Mouse (Mus musculus) mouse embryonic stem cell (cell line): Measurements from ENCODE around the gene Tiam2.
"Not testable (repeated sequence)": the region's sequence is repeated elsewhere in the genome, so short reads cannot be mapped to it uniquely, and the experiment has no call there.

ENCODE experiments used
- in situ Hi-C, 2 experiments: fragments of 300-500 bp; cut with MboI; formaldehyde crosslinking; loops; 1 replicate in 1 of 2; 3 replicates in 1 of 2; pipeline ENCODE4 v1.14.3; 2019 to 2020; ENCODE audit warnings: low sequenced_read_pairs in 2 of 2, low pct_unique_long_range_greater_than_20kb in 1 of 2, mixed read lengths in 1 of 2; ENCODE audit not compliant: unreplicated experiment in 1 of 2

The Tiam2 gene

DNA sequence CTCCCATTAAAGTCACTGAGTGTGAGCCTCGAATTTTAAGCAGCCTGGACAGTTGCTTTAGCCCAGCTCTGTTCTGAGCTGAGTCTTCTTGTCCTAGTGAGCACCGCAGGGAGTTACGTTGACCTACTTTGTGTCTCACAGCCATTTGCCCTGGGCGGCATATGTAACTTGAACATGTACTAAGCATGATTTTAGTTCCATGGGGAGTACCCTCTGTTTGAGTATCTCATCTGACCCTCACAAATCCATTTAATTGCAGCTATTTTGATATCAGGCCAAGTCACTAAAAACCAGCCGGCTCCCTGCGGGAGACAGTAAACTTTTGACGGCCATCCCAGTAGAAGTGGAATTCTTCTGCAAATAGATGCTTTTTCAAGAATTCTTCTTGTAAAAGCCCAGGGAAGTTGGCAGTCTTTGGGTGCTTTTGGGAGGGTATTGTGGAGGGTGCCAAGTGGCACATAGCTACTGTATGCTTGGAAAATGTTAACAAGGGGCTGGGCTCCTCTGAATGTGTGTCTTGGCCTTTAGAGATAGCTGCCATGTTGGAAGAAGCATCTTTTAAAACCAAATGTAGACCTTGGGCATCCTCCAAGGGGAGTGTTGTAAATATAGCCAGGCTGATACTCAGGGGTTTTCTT is 10.6 kb downstream of the Tiam2 start:
- in situ Hi-C loops, result no loop called here

GRCm38 (mm10) chr17:3337525-3337888 is 11.1 kb downstream of the Tiam2 start:
- in situ Hi-C loops, result no loop called here

- in situ Hi-C loops, result no loop called here
Measured at GRCm38 (mm10) chr17:3338821-3339220, 12.4 kb downstream of the Tiam2 start.

- in situ Hi-C loops, result no loop called here
Measured at GRCm38 (mm10) chr17:3344872-3345271, 18.5 kb downstream of the Tiam2 start.

GRCm38 (mm10) chr17:3345276-3345885 is 19.0 kb downstream of the Tiam2 start:
- in situ Hi-C loops, result no loop called here

DNA sequence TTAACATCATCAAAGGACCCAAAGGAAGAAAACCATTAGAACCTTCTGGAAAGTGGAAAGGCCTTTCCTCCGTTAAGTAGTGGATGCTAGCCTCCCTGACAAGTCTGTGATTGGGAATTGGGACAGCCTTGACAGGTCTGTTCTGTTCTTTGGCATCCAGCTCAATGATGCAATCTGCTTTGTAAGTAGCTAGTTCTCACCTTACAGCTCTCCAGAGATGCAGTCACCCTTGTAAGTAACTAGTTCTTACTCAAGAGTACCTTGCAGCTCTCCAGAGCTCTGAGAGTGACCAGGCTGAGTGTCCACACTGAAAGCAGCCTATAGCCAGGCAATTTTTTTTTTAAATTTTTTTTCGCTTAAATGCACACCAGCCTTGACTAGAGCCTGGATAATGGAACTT is 21.4 kb downstream of the Tiam2 start:
- in situ Hi-C loops, result no loop called here

DNA sequence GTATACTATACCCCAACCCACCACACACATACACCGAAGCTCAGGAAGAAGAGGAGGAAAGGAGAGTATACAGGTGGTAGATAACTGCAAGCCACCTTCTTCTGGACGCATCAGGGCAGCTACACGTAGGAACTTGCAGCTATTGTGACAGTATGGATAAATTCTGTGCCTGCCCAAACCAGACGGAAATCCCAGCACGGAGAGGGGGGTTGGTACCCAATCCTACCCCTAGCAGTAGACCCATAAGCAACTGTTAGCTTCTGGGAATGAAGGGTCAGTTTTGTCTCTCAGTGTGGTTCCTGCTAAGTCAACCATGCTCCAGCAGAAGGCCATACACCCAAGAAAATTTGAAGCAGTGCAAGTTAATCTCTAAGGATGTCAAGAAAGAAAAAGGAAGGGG is 23.0 kb downstream of the Tiam2 start:
- in situ Hi-C loops, result no loop called here

- in situ Hi-C loops, result no loop called here
Measured at GRCm38 (mm10) chr17:3349939-3350338, 23.6 kb downstream of the Tiam2 start.

GRCm38 (mm10) chr17:3350405-3350804 is 24.0 kb downstream of the Tiam2 start:
- in situ Hi-C loops, result no loop called here

- in situ Hi-C loops, result no loop called here
Measured at GRCm38 (mm10) chr17:3351668-3352067, 25.3 kb downstream of the Tiam2 start.

GRCm38 (mm10) chr17:3353141-3353540 is 26.8 kb downstream of the Tiam2 start:
- in situ Hi-C loops, result not testable (repeated sequence)

- in situ Hi-C loops, result no loop called here
Measured at GRCm38 (mm10) chr17:3354856-3355255, 28.5 kb downstream of the Tiam2 start.

DNA sequence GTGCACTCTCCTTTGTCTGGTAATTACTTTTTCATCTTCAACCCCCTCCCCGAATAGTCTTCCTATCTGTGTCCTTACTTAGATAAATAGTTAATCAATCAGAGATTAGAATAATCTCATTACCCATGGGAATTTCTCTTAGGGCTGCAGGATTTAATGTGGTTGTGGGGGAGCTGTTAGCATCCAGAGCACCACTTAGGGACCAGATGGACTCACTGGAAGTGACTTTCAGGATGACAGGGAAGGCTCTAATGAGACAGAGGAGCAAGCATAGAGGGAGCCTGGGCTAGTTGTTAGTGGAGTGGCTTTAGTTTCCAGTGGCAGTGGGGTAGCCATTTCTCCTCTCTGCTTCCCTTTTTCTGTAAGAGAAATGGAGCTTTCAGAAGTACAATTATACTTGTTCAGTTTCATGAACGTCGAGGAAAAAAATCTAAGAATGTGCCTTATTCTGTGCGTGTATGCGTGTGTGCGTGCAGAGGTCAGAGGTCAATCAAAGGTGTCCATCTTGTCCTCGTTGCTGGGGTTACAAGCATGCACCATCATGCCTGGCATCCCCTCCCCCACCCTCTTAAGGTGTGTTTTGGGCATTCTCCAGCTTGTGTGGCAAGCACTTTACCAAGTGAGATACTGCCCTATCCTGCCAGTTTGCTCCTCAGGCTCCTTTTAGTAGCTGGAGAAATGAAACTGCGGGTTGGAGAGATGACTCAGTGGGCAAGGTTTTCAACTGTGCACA is 30.4 kb downstream of the Tiam2 start:
- in situ Hi-C loops, result no loop called here

DNA sequence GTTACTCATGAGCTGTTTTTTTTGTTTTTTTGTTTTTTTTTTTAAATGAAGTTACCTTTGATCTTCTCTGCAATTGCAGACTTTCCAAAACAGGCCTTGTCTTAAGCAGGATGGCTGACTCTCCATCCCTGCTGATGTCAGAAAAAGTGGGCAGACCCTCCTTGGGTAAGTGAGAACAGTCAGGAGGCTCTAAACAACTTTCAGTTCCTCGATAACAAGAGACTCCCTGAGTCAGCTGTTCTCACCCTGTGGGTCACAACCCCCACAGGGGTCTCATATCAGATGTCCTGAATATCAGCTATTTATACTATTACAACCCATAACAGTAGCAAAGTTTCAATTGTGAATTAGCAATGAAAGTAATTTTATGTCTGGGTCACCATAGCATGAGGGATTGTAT is 33.9 kb downstream of the Tiam2 start:
- in situ Hi-C loops, result no loop called here

- in situ Hi-C loops, result no loop called here
Measured at GRCm38 (mm10) chr17:3361751-3362150, 35.4 kb downstream of the Tiam2 start.

- in situ Hi-C loops, result no loop called here
Measured at GRCm38 (mm10) chr17:3363216-3363615, 36.8 kb downstream of the Tiam2 start.

GRCm38 (mm10) chr17:3366741-3367140 is 40.4 kb downstream of the Tiam2 start:
- in situ Hi-C loops, result no loop called here

DNA sequence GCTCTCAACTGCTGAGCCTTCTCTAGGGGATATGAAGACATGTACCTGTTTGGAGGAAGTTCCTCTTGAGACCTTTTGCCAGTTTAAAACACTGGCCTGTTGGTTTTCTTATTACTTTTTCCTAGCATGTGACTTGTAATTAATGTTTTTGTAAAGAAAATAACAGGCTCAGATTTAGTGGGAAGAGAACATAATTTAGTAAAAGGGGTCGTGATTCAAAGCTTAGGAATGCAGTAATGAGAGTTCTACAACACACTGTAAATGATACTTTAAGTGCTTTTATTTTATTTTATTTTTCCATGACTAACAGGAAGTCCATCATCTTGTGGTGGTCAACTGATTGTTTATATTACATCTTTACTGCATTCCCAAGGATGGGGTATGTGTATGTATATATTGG is 42.0 kb downstream of the Tiam2 start:
- in situ Hi-C loops, result no loop called here

GRCm38 (mm10) chr17:3369631-3370030 is 43.3 kb downstream of the Tiam2 start:
- in situ Hi-C loops, result no loop called here

GRCm38 (mm10) chr17:3378606-3379005 is 52.2 kb downstream of the Tiam2 start:
- in situ Hi-C loops, result no loop called here
